ENCODE assay signal across 9 mouse cellular contexts in the genomic region with DNA sequence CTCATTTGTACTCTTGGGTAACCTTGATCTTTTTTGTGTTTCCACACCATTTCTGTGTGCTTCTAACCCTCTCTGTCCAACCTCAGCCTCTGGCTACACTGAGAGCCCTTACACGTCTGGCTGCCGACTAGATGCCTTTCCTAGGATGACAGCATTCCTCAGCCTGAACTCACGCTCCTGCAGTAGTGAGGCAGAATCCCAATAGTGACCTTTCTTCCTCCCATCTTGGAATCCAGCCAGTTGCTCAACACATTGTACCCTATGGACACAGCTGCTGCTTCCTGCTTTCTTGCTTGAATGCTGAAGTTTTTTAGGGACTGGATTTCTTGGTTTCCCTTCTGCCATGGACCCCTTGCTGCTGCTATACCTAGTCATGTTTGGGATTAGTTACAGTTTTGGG. TPM values are rescaled to one million over a fixed set of nuclear protein-coding genes. Genes with fewer than 3 reads are reported as not detected.
DNase-seq lines count a peak whose midpoint lies in the region; ATAC-seq and TF ChIP-seq lines count a peak whose summit lies in the region.
"Had no signal": no experiment of that assay in that cellular context is flagged by ENCODE, and none has a peak within 500 bp of the region (broad histone marks: within the 10 kb centered on the region; RNA-seq: fewer than 3 reads in every experiment).

No protein-coding gene starts in this region.

- 25% methylated on average over 3 of the region's 3 CpGs for WGBS in kidney, postnatal 0 days

- H3K27ac ChIP-seq in kidney, postnatal 0 days, result peak overlapping the region; percentile 10; the same call in 1 of the 2 replicates

- no peak for ATAC-seq in kidney, postnatal 0 days (replicated peaks; ENCODE audit: low FRiP score, low read depth)
- ATAC-seq in megakaryocyte, adult 5-6 weeks (ENCODE audit: poor library complexity, severe bottlenecking), result no peak

- no peaks in the 10 kb centered on the region; the same call in 1 of the 2 replicates for H3K4me1 ChIP-seq in kidney, postnatal 0 days (replicated peaks; ENCODE audit: insufficient read depth, low read length)

- H3K9ac ChIP-seq in kidney, postnatal 0 days (ENCODE audit: low read depth, low read length), result no peak overlapping the region

- DNase-seq in embryo, embryonic 11 days, result peak; percentile 22
- DNase-seq in embryo, embryonic 9.5 days (ENCODE audit: extremely low spot score), result no peak
- DNase-seq in testis, postnatal 10 days (ENCODE audit: low spot score), result peak; percentile 37
- no peak for DNase-seq in testis, postnatal 14 days (ENCODE audit: low spot score)
- peak; percentile 91 for DNase-seq in kidney, postnatal 0 days (ENCODE audit: low spot score)
- DNase-seq in yolk sac, embryonic 10.5 days (ENCODE audit: low spot score), result peak; percentile 62
- no peak for DNase-seq in layer of hippocampus, adult 18-20 months (ENCODE audit: low spot score in 2 of 2)
- DNase-seq: B cell, adult 2 months had no signal

- H3K4me3 ChIP-seq in kidney, postnatal 0 days (replicated peaks; ENCODE audit: low read depth, low read length), result no peak overlapping the region

- H3K36me3 ChIP-seq in kidney, postnatal 0 days (ENCODE audit: insufficient read depth, low read length), result peaks cover 11% of the 10 kb centered on the region; the same call in 1 of the 2 replicates

- H3K27me3 ChIP-seq in kidney, postnatal 0 days (ENCODE audit: insufficient read depth, low read length), result no peaks in the 10 kb centered on the region

- H3K9me3 ChIP-seq in kidney, postnatal 0 days (replicated peaks; ENCODE audit: low read length), result no peaks in the 10 kb centered on the region

- no peak overlapping the region for H3K4me2 ChIP-seq in kidney, postnatal 0 days (ENCODE audit: low read length)

- no peak for TF ChIP-seq CTCF in kidney, postnatal 0 days (IDR thresholded peaks at IDR 0.05; ENCODE audit: low read depth)

RNA-seq across cellular contexts. Expression of gene Msl2, which starts 36.1 kb away (rescaled TPM):
- polyA plus RNA-seq in kidney, postnatal 0 days (2015; fragmentation: Nextera tagmentation; extraction: Ambion mirVana), result 5.7 and 6.5 TPM in 2 replicates
- 10 to 100 TPM; 65.9 to 66.4 TPM for total RNA-seq in layer of hippocampus, adult 18-20 months (2021)
- total RNA-seq in megakaryocyte, adult 5-6 weeks (2015), result 85.6 and 92.6 TPM in 2 replicates
- total RNA-seq in megakaryocyte, adult 5-6 weeks (2017), result 44.9 and 53.4 TPM in 2 replicates

Comparison
In these comparisons a context has a peak if more than half of its experiments do, and no peak if none do; other contexts are left out.
1. DNase-seq: peak in embryo, embryonic 11 days (single experiment), testis, postnatal 10 days (single experiment), kidney, postnatal 0 days (single experiment) and yolk sac, embryonic 10.5 days (single experiment); none in embryo, embryonic 9.5 days (single experiment), testis, postnatal 14 days (single experiment) and layer of hippocampus, adult 18-20 months (0 of 2).